Mouse (Mus musculus): Measurements from ENCODE around the gene Plxna4. TPM values are rescaled to one million over a fixed set of nuclear protein-coding genes. Genes with fewer than 3 reads are reported as not detected.

The Plxna4 gene
- total and polyA plus RNA-seq, 3 experiments, result not detected

DNA sequence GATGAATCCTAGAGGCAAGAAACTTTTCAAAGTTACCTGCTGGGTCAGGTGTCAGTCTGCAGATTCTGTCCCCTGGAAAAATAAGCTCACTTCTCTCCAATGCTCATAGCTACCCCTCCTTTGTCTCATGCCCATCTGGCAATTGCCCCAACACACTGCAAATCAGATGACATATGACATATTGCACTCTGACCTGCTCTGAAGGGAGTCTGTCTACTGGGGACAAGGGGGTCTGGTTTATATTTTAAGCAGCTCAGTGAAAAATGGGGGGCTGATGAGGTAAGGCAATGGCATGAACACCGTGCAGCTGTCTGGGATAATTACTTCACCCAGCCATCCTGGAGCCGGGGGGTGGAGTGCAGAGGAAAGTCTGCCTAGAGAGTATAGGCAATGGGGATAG, 142.7 kb downstream of the Plxna4 start:
- in situ Hi-C loops (cut with MboI; ENCODE audit: low pct_ligation_motif_present, low pct_unique_long_range_greater_than_20kb, low sequenced_read_pairs) (no loop called here), dilution Hi-C loops (cut with MboI; ENCODE audit: extremely low pct_ligation_motif_present, extremely low pct_unique_long_range_greater_than_20kb, low sequenced_read_pairs) (no loop called here)
- Histone ChIP-seq H3K4me2 (ENCODE audit: insufficient read depth, low read depth, poor library complexity, severe bottlenecking) (no peak overlapping the region), H3K79me2 (replicated peaks; ENCODE audit: control insufficient read depth, extremely low read depth, insufficient read depth, poor library complexity, severe bottlenecking) (no peaks in the 10 kb centered on the region), H3K27me3 (replicated peaks) (peaks cover 13% of the 10 kb centered on the region), H3K36me3 (replicated peaks in 1 of 2; ENCODE audit: control insufficient read depth in 1 of 2, insufficient read depth in 1 of 2, low read length in 1 of 2) (no peaks in the 10 kb centered on the region), H3K9ac (ENCODE audit: insufficient read depth, low read depth) (no peak overlapping the region), H3K27ac (ENCODE audit: insufficient read depth, low read depth) (no peak overlapping the region), H3K4me1 (ENCODE audit: control insufficient read depth in 1 of 2, insufficient read depth in 2 of 2) (peaks cover 2 to 18% of the 10 kb centered on the region in 2 experiments; a peak in 3 of 4 replicates), H3K9me3 (replicated peaks; ENCODE audit: low read length) (no peaks in the 10 kb centered on the region), H3K4me3 (replicated peaks in 1 of 3; ENCODE audit: low read depth in 2 of 3, low read length in 2 of 3, poor library complexity in 1 of 3) (no peak overlapping the region)
- DNase-seq (ENCODE audit: extremely low read depth), result no peak
- TF ChIP-seq JUN (IDR thresholded peaks at IDR 0.05; ENCODE audit: insufficient read depth, low read depth, low read length) (no peak), HCFC1 (IDR thresholded peaks at IDR 0.05; ENCODE audit: low read depth, low read length) (no peak), TCF12 (IDR thresholded peaks at IDR 0.05; ENCODE audit: low read depth, low read length) (no peak), BHLHE40 (IDR thresholded peaks at IDR 0.05; ENCODE audit: low read depth, low read length) (no peak), USF2 (conservative IDR thresholded peaks at IDR 0.05; ENCODE audit: low read depth, low read length) (no peak), GABPA (IDR thresholded peaks at IDR 0.05; ENCODE audit: insufficient replicate concordance, low read depth, low read length) (no peak), SIN3A (IDR thresholded peaks at IDR 0.05; ENCODE audit: low read length) (no peak), MYC (IDR thresholded peaks at IDR 0.05; ENCODE audit: low read depth, low read length) (no peak)

DNA sequence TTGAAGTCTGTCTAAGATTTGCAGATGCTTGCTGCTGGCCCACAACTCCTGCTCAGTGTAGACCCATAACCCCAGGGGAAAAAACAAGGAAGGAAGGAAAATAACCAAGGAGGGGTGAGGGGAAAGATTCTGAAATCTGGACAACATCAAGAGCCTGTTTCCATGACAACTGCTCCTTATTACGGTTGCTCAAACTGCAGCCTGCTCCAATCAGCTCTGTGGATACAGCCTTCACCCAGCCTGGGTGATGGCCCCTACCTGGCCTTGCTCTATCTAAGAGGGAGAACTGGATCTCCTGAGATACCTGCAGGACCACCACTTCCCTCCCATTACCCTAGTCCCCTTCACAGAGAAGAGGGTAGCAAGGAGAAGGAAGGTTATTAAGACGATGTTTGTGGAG, 143.6 kb downstream of the Plxna4 start:
- Histone ChIP-seq H3K9ac (ENCODE audit: insufficient read depth, low read depth) (no peak overlapping the region), H3K27me3 (replicated peaks) (peaks cover 17% of the 10 kb centered on the region), H3K4me1 (ENCODE audit: control insufficient read depth in 1 of 2, insufficient read depth in 2 of 2) (peaks cover 2 to 11% of the 10 kb centered on the region in 2 experiments; a peak in 3 of 4 replicates), H3K36me3 (replicated peaks in 1 of 2; ENCODE audit: control insufficient read depth in 1 of 2, insufficient read depth in 1 of 2, low read length in 1 of 2) (no peaks in the 10 kb centered on the region), H3K4me2 (ENCODE audit: insufficient read depth, low read depth, poor library complexity, severe bottlenecking) (no peak overlapping the region), H3K4me3 (replicated peaks in 1 of 3; ENCODE audit: low read depth in 2 of 3, low read length in 2 of 3, poor library complexity in 1 of 3) (no peak overlapping the region), H3K27ac (ENCODE audit: insufficient read depth, low read depth) (no peak overlapping the region), H3K79me2 (replicated peaks; ENCODE audit: control insufficient read depth, extremely low read depth, insufficient read depth, poor library complexity, severe bottlenecking) (no peaks in the 10 kb centered on the region), H3K9me3 (replicated peaks; ENCODE audit: low read length) (no peaks in the 10 kb centered on the region)
- dilution Hi-C loops (cut with MboI; ENCODE audit: extremely low pct_ligation_motif_present, extremely low pct_unique_long_range_greater_than_20kb, low sequenced_read_pairs), result no loop called here
- TF ChIP-seq BHLHE40 (IDR thresholded peaks at IDR 0.05; ENCODE audit: low read depth, low read length), result no peak
- TF ChIP-seq ZC3H11A (IDR thresholded peaks at IDR 0.05; ENCODE audit: low read depth, low read length), result no peak
- no peak for TF ChIP-seq E2F4 (IDR thresholded peaks at IDR 0.05; ENCODE audit: insufficient replicate concordance, low read depth, low read length)
- TF ChIP-seq KAT2A (IDR thresholded peaks at IDR 0.05; ENCODE audit: insufficient replicate concordance, low read length), result no peak
- TF ChIP-seq HCFC1 (IDR thresholded peaks at IDR 0.05; ENCODE audit: low read depth, low read length), result no peak
- no peak for TF ChIP-seq ELF1 (IDR thresholded peaks at IDR 0.05; ENCODE audit: low read depth, low read length)
- TF ChIP-seq USF2 (conservative IDR thresholded peaks at IDR 0.05; ENCODE audit: low read depth, low read length), result no peak
- TF ChIP-seq GABPA (IDR thresholded peaks at IDR 0.05; ENCODE audit: insufficient replicate concordance, low read depth, low read length), result no peak
- no peak for TF ChIP-seq JUN (IDR thresholded peaks at IDR 0.05; ENCODE audit: insufficient read depth, low read depth, low read length)
- TF ChIP-seq JUND (conservative IDR thresholded peaks at IDR 0.05; ENCODE audit: low read depth, low read length), result no peak
- no peak for TF ChIP-seq TCF12 (IDR thresholded peaks at IDR 0.05; ENCODE audit: low read depth, low read length)
- TF ChIP-seq ZKSCAN1 (IDR thresholded peaks at IDR 0.05; ENCODE audit: borderline replicate concordance, low read depth, low read length), result no peak
- TF ChIP-seq ZNF384 (IDR thresholded peaks at IDR 0.05; ENCODE audit: low read depth, low read length), result no peak
- no peak for TF ChIP-seq MAFK (IDR thresholded peaks at IDR 0.05; ENCODE audit: insufficient replicate concordance, low read length)
- no peak for TF ChIP-seq MEF2A (IDR thresholded peaks at IDR 0.05; ENCODE audit: borderline replicate concordance, low read depth, low read length)
- no peak for TF ChIP-seq MYC (IDR thresholded peaks at IDR 0.05; ENCODE audit: low read depth, low read length)
- no peak for TF ChIP-seq TBP (conservative IDR thresholded peaks at IDR 0.05; ENCODE audit: low read depth, low read length)
- no peak for TF ChIP-seq EP300 (IDR thresholded peaks at IDR 0.05; ENCODE audit: low read length)
- TF ChIP-seq POLR2A (IDR thresholded peaks at IDR 0.05; ENCODE audit: low read depth, low read length), result no peak
- in situ Hi-C loops (cut with MboI; ENCODE audit: low pct_ligation_motif_present, low pct_unique_long_range_greater_than_20kb, low sequenced_read_pairs), result no loop called here
- DNase-seq (ENCODE audit: extremely low read depth), result no peak
